Mouse (Mus musculus): ENCODE results near the gene Gas7. TPM values are rescaled to one million over a fixed set of nuclear protein-coding genes. Genes with fewer than 3 reads are reported as not detected.

Gas7 gene
- polyA plus RNA-seq, 1 experiment from 2014 or later = 2.7 TPM

DNA sequence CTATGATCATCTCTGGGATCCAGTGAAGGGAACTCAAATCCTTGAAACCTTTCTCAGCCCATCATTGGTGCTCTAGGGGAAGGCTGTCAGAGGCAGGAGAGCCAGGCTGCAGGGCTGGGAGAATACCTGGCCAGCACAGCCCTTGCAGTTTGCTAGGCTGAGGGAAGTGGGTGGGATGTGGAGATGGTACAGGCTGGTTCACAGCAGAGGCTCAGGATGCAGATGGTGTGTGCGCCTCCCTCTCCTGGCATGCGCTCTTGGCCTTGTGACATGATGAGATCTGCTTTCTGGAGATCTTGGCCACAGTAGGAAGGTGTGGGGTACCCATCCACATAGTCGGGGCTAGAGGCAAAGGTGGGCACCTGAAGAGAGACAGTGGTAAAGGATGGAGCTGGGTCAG lies 209.0 kb downstream of the Gas7 start:
- no peak overlapping the region for H3K9ac ChIP-seq (ENCODE audit: low read length)
- no peaks in the 10 kb centered on the region for H3K9me3 ChIP-seq (ENCODE audit: control insufficient read depth, low read length)
- DNase-seq (ENCODE audit: low spot score) = no peak
- WGBS = 85% methylated on average over 3 of the region's 3 CpGs
- no peaks in the 10 kb centered on the region for H3K27me3 ChIP-seq (ENCODE audit: control insufficient read depth, insufficient read depth, low read length)
- H3K36me3 ChIP-seq (ENCODE audit: control insufficient read depth, insufficient read depth, low read length) = no peaks in the 10 kb centered on the region
- H3K4me2 ChIP-seq (ENCODE audit: low read depth, severe bottlenecking) = no peak overlapping the region
- no peak overlapping the region for H3K4me3 ChIP-seq (ENCODE audit: low read depth, low read length)
- no peaks in the 10 kb centered on the region for H3K4me1 ChIP-seq (ENCODE audit: control insufficient read depth, insufficient read depth, low read length)
- ATAC-seq (ENCODE audit: insufficient number of reproducible peaks, low FRiP score, low TSS enrichment, low read depth) = no peak
- H3K27ac ChIP-seq (replicated peaks; ENCODE audit: low read depth, low read length) = no peak overlapping the region

- 87% methylated on average over 6 of the region's 6 CpGs for WGBS
- no peaks in the 10 kb centered on the region for H3K27me3 ChIP-seq (ENCODE audit: control insufficient read depth, insufficient read depth, low read length)
- no peaks in the 10 kb centered on the region for H3K36me3 ChIP-seq (ENCODE audit: control insufficient read depth, insufficient read depth, low read length)
- H3K27ac ChIP-seq (replicated peaks; ENCODE audit: low read depth, low read length) = no peak overlapping the region
- no peaks in the 10 kb centered on the region for H3K9me3 ChIP-seq (ENCODE audit: control insufficient read depth, low read length)
- DNase-seq (ENCODE audit: low spot score) (no peak), ATAC-seq (ENCODE audit: insufficient number of reproducible peaks, low FRiP score, low TSS enrichment, low read depth) (no peak)
- no peak overlapping the region for H3K4me3 ChIP-seq (ENCODE audit: low read depth, low read length)
- no peak overlapping the region for H3K4me2 ChIP-seq (ENCODE audit: low read depth, severe bottlenecking)
- no peak overlapping the region for H3K9ac ChIP-seq (ENCODE audit: low read length)
- no peaks in the 10 kb centered on the region for H3K4me1 ChIP-seq (ENCODE audit: control insufficient read depth, insufficient read depth, low read length)
These were observed 209.7 kb downstream of the Gas7 start for GRCm38 (mm10) chr11:67664918-67665317.

- Histone ChIP-seq H3K27ac (replicated peaks; ENCODE audit: low read depth, low read length) (no peak overlapping the region), H3K4me3 (ENCODE audit: low read depth, low read length) (no peak overlapping the region), H3K9me3 (ENCODE audit: control insufficient read depth, low read length) (no peaks in the 10 kb centered on the region), H3K27me3 (ENCODE audit: control insufficient read depth, insufficient read depth, low read length) (no peaks in the 10 kb centered on the region), H3K36me3 (ENCODE audit: control insufficient read depth, insufficient read depth, low read length) (no peaks in the 10 kb centered on the region), H3K9ac (ENCODE audit: low read length) (no peak overlapping the region), H3K4me2 (ENCODE audit: low read depth, severe bottlenecking) (no peak overlapping the region), H3K4me1 (ENCODE audit: control insufficient read depth, insufficient read depth, low read length) (no peaks in the 10 kb centered on the region)
- DNase-seq (ENCODE audit: low spot score) = no peak
- WGBS = 82% methylated on average over 5 of the region's 5 CpGs
- no peak for ATAC-seq (ENCODE audit: insufficient number of reproducible peaks, low FRiP score, low TSS enrichment, low read depth)
These were observed 210.9 kb downstream of the Gas7 start for GRCm38 (mm10) chr11:67666129-67666528.

- H3K27ac ChIP-seq (replicated peaks; ENCODE audit: low read depth, low read length) = no peak overlapping the region
- no peak for DNase-seq (ENCODE audit: low spot score)
- no peak overlapping the region for H3K9ac ChIP-seq (ENCODE audit: low read length)
These were observed 212.5 kb downstream of the Gas7 start for GRCm38 (mm10) chr11:67667531-67668332.

DNA sequence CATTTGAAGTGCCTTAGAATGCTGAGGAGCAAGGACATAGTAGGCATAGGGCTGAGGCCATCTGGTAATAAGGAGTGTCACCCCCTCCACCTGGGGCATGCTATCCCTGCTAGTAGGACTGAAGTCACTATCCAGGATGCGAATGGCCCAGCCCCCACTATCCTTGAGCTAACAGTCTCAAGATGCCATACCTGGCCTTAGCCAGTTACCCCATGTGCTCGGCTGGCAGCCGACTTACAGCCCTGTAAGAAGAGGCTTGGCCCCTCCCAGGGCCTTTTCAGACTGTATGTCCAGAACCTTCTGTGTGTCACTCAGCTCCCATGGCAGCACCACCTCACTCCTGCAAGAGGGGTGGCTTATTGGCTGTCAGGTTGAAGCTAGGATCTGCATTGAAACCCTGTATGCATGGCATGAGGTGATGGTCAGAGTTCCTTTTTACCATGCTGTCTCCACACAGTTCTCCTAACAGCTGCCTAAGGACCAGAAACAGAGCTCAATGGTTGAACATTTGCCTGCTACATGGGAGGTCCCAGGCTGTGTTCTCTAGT lies 213.3 kb downstream of the Gas7 start:
- H3K27ac ChIP-seq (replicated peaks; ENCODE audit: low read depth, low read length) = no peak overlapping the region
- no peaks in the 10 kb centered on the region for H3K9me3 ChIP-seq (ENCODE audit: control insufficient read depth, low read length)
- DNase-seq (ENCODE audit: low spot score) = no peak
- no peak overlapping the region for H3K4me3 ChIP-seq (ENCODE audit: low read depth, low read length)
- H3K9ac ChIP-seq (ENCODE audit: low read length) = no peak overlapping the region
- no peak overlapping the region for H3K4me2 ChIP-seq (ENCODE audit: low read depth, severe bottlenecking)
- H3K4me1 ChIP-seq (ENCODE audit: control insufficient read depth, insufficient read depth, low read length) = no peaks in the 10 kb centered on the region
- no peaks in the 10 kb centered on the region for H3K27me3 ChIP-seq (ENCODE audit: control insufficient read depth, insufficient read depth, low read length)
- no peaks in the 10 kb centered on the region for H3K36me3 ChIP-seq (ENCODE audit: control insufficient read depth, insufficient read depth, low read length)
- ATAC-seq (ENCODE audit: insufficient number of reproducible peaks, low FRiP score, low TSS enrichment, low read depth) = no peak
- WGBS = 86% methylated on average over 3 of the region's 3 CpGs

More at GRCm38 (mm10) chr11:67667531-67668332, 212.5 kb downstream of the Gas7 start:
- Histone ChIP-seq H3K36me3 (ENCODE audit: control insufficient read depth, insufficient read depth, low read length) (no peaks in the 10 kb centered on the region), H3K4me2 (ENCODE audit: low read depth, severe bottlenecking) (no peak overlapping the region), H3K4me3 (ENCODE audit: low read depth, low read length) (no peak overlapping the region), H3K9me3 (ENCODE audit: control insufficient read depth, low read length) (no peaks in the 10 kb centered on the region), H3K27me3 (ENCODE audit: control insufficient read depth, insufficient read depth, low read length) (no peaks in the 10 kb centered on the region), H3K4me1 (ENCODE audit: control insufficient read depth, insufficient read depth, low read length) (no peaks in the 10 kb centered on the region)
- no peak for ATAC-seq (ENCODE audit: insufficient number of reproducible peaks, low FRiP score, low TSS enrichment, low read depth)
- 91% methylated on average over 13 of the region's 13 CpGs for WGBS

- Histone ChIP-seq H3K9ac (ENCODE audit: low read length) (no peak overlapping the region), H3K4me3 (ENCODE audit: low read depth, low read length) (no peak overlapping the region), H3K4me1 (ENCODE audit: control insufficient read depth, insufficient read depth, low read length) (no peaks in the 10 kb centered on the region), H3K9me3 (ENCODE audit: control insufficient read depth, low read length) (no peaks in the 10 kb centered on the region), H3K4me2 (ENCODE audit: low read depth, severe bottlenecking) (no peak overlapping the region), H3K27me3 (ENCODE audit: control insufficient read depth, insufficient read depth, low read length) (no peaks in the 10 kb centered on the region), H3K36me3 (ENCODE audit: control insufficient read depth, insufficient read depth, low read length) (no peaks in the 10 kb centered on the region), H3K27ac (replicated peaks; ENCODE audit: low read depth, low read length) (no peak overlapping the region)
- DNase-seq (ENCODE audit: low spot score) = no peak
- 98% methylated on average over 6 of the region's 6 CpGs for WGBS
- ATAC-seq (ENCODE audit: insufficient number of reproducible peaks, low FRiP score, low TSS enrichment, low read depth) = no peak
These were observed 214.8 kb downstream of the Gas7 start for GRCm38 (mm10) chr11:67670031-67670430.

GRCm38 (mm10) chr11:67672140-67672539 lies 216.9 kb downstream of the Gas7 start:
- Histone ChIP-seq H3K4me3 (ENCODE audit: low read depth, low read length) (no peak overlapping the region), H3K27me3 (ENCODE audit: control insufficient read depth, insufficient read depth, low read length) (no peaks in the 10 kb centered on the region), H3K9me3 (ENCODE audit: control insufficient read depth, low read length) (no peaks in the 10 kb centered on the region), H3K27ac (replicated peaks; ENCODE audit: low read depth, low read length) (no peak overlapping the region), H3K4me1 (ENCODE audit: control insufficient read depth, insufficient read depth, low read length) (no peaks in the 10 kb centered on the region), H3K9ac (ENCODE audit: low read length) (no peak overlapping the region), H3K36me3 (ENCODE audit: control insufficient read depth, insufficient read depth, low read length) (no peaks in the 10 kb centered on the region), H3K4me2 (ENCODE audit: low read depth, severe bottlenecking) (no peak overlapping the region)
- ATAC-seq (ENCODE audit: insufficient number of reproducible peaks, low FRiP score, low TSS enrichment, low read depth) (no peak), DNase-seq (ENCODE audit: low spot score) (no peak)
- 76% methylated on average over 5 of the region's 5 CpGs for WGBS

DNA sequence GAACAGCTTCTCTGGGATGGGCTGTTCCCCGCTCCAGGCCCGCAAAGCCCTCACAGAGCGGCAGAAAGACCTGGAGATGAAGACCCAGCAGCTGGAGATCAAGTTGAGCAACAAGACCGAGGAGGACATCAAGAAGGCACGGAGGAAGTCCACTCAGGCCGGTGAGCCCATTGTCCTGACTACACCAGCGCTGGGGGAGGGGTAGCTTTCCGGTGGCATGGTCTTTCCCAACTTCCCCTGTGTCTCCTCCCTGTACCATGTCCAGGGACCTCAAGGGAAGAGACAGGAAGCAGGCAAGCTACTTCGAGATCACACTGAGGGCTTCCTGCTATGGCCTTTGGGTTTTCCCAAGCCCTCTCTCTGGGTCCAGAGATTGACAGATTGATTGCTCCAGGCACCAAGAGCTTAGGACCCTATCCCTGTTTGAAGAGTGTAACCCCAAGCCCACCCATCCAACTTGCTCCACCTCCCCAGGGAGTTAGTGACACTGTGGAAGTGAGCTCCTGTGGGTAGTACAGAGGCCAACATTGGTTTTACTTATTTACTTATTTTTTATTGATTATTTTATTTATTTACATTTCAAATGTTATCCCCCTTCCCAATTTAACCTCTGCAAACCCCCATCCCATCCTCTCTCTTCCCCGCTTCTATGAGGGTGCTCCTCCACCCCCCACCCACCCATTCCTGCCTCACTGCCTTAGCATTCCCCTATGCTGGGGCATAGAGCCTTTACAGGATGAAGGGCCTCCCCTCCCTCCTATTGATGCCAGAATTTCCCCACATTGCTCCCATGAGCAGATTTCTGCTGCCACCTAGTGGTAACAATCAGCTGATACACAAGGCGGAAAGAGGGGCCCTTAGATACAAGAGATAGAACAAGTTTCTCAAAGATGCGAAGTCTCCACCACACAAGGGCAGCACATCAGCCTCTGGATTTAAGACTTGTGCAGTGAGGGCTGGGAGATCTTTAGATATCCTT lies 220.6 kb downstream of the Gas7 start:
- WGBS = 58% methylated on average over 12 of the region's 12 CpGs
- Histone ChIP-seq H3K27me3 (ENCODE audit: control insufficient read depth, insufficient read depth, low read length) (no peaks in the 10 kb centered on the region), H3K36me3 (ENCODE audit: control insufficient read depth, insufficient read depth, low read length) (no peaks in the 10 kb centered on the region), H3K4me2 (ENCODE audit: low read depth, severe bottlenecking) (no peak overlapping the region), H3K4me1 (ENCODE audit: control insufficient read depth, insufficient read depth, low read length) (no peaks in the 10 kb centered on the region), H3K9ac (ENCODE audit: low read length) (no peak overlapping the region), H3K27ac (replicated peaks; ENCODE audit: low read depth, low read length) (no peak overlapping the region), H3K9me3 (ENCODE audit: control insufficient read depth, low read length) (no peaks in the 10 kb centered on the region), H3K4me3 (ENCODE audit: low read depth, low read length) (no peak overlapping the region)
- DNase-seq (ENCODE audit: low spot score) (peak; percentile 69), ATAC-seq (ENCODE audit: insufficient number of reproducible peaks, low FRiP score, low TSS enrichment, low read depth) (0 out of 2 replicates have a peak, but pooled peaks have one; percentile 51)
